In the genomic region with DNA sequence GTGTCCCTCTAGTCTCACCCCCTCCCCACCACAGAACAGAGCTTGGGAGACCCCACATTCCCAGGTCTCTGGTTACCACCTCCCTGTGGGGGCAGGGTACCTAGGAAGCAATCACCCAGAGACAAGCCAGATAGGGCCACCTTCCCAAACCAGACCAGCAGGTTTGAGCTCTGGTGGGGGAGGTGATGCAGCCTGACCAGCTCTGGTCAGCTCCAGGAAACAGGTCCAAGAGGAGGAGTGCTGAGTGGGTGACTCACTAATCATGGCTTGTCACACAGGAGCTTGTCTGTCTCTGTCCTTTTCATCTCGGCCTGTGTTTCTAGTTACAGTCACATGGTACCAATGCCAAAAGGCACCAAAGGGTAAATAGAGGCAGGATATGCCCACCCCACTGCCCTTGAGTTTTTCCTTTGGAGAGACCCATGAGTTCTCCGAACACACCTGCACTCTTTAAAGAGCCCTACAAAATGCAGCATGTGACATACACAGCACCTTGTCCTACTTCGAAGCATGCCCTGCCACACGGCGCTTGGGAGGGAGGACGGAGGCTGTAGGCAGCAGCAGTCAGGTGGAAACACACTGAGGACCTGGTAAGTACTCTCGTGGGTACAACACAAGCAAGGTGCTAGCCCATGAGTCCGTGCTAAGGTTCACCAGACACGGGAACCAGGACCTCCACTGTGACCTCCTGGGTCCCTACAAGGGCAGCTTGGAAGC, we compare ENCODE assay signal across 9 mouse cellular contexts. TPM values are rescaled to one million over a fixed set of nuclear protein-coding genes. Genes with fewer than 3 reads are reported as not detected.
DNase-seq lines count a peak whose midpoint lies in the region; ATAC-seq lines count a peak whose summit lies in the region.
"Had no signal": no experiment of that assay in that cellular context is flagged by ENCODE, and none has a peak within 500 bp of the region (broad histone marks: within the 10 kb centered on the region; RNA-seq: fewer than 3 reads in every experiment).

No protein-coding gene starts in this region.

- H3K9ac ChIP-seq in heart, embryonic 12.5 days: 0 out of 2 replicates have a peak overlapping the region, but pooled peaks have one; percentile 50

- H3K27me3 ChIP-seq in heart, embryonic 12.5 days (replicated peaks): no peaks in the 10 kb centered on the region

- intact Hi-C loops in heart, postnatal 36 days (cut with DNase I): no loop called here

- peak overlapping the region; percentile 78 for H3K27ac ChIP-seq in heart, embryonic 12.5 days (ENCODE audit: poor library complexity, severe bottlenecking)

- no peak for ATAC-seq in heart, embryonic 12.5 days (ENCODE audit: insufficient number of reproducible peaks, low FRiP score)
- ATAC-seq in erythroblast, adult 5-6 weeks (replicated peaks; ENCODE audit: low FRiP score, poor library complexity, severe bottlenecking): no peak

- H3K4me2 ChIP-seq in heart, embryonic 12.5 days: peak overlapping the region; percentile 8; the same call in 1 of the 2 replicates

- H3K4me3 ChIP-seq in heart, embryonic 12.5 days: no peak overlapping the region

- DNase-seq in heart, postnatal 36 days: no peak
- peak; percentile 50 for DNase-seq in NIH3T3 (ENCODE audit: low read depth)
- peak; percentile 80 for DNase-seq in kidney, adult 9 months
- DNase-seq in lung, postnatal 25 days (ENCODE audit: low spot score): peak; percentile 91
- DNase-seq in thymus, postnatal 10 days (ENCODE audit: low spot score in 2 of 2): no peak
- DNase-seq in layer of hippocampus, postnatal 14 days (ENCODE audit: low spot score in 2 of 2): no peak

- H3K4me1 ChIP-seq in heart, embryonic 12.5 days (replicated peaks): peaks cover 84% of the 10 kb centered on the region

- no peaks in the 10 kb centered on the region for H3K36me3 ChIP-seq in heart, embryonic 12.5 days

- WGBS in heart, embryonic 12.5 days: 70% methylated on average over 9 of the region's 9 CpGs

- no peaks in the 10 kb centered on the region for H3K9me3 ChIP-seq in heart, embryonic 12.5 days (replicated peaks)

RNA-seq across cellular contexts. Expression of gene Samd4b, which starts 20.0 kb away (rescaled TPM):
- polyA plus RNA-seq in heart, embryonic 12.5 days (2016; fragmentation: Nextera tagmentation; extraction: Ambion mirVana): 29.0 and 29.5 TPM in 2 replicates
- total RNA-seq in heart, postnatal 36 days (2021): 10 to 100 TPM; 20.5 to 24.5 TPM
- 10 to 100 TPM; 69.5 to 71.6 TPM for total RNA-seq in layer of hippocampus, postnatal 14 days (2021)
- total RNA-seq in erythroblast, adult 5-6 weeks (2015; ENCODE audit: low replicate concordance): 7.3 and 11.9 TPM in 2 replicates
- 3.1 and 4.8 TPM in 2 replicates for total RNA-seq in erythroblast, adult 5-6 weeks (2017; ENCODE audit: low replicate concordance)

RNA-seq across cellular contexts. Expression of gene Pak4, which starts 20.0 kb away (rescaled TPM):
- polyA plus RNA-seq in heart, embryonic 12.5 days (2016; fragmentation: Nextera tagmentation; extraction: Ambion mirVana): 32.7 TPM in 2 replicates
- 1 to 10 TPM; 7.3 to 7.4 TPM for total RNA-seq in heart, postnatal 36 days (2021)
- total RNA-seq in layer of hippocampus, postnatal 14 days (2021): 10 to 100 TPM; 11.6 to 14.6 TPM
- 3.1 and 3.5 TPM in 2 replicates for total RNA-seq in erythroblast, adult 5-6 weeks (2015; ENCODE audit: low replicate concordance)
- 2.0 and 6.4 TPM in 2 replicates for total RNA-seq in erythroblast, adult 5-6 weeks (2017; ENCODE audit: low replicate concordance)

RNA-seq across cellular contexts. Expression of gene Nccrp1, which starts 30.9 kb away (rescaled TPM):
- not detected in 2 replicates for polyA plus RNA-seq in heart, embryonic 12.5 days (2016; fragmentation: Nextera tagmentation; extraction: Ambion mirVana)
- total RNA-seq in heart, postnatal 36 days (2021): not detected
- total RNA-seq in layer of hippocampus, postnatal 14 days (2021): under 1 TPM; 0.33 to 0.62 TPM
- total RNA-seq in erythroblast, adult 5-6 weeks (2015; ENCODE audit: low replicate concordance): 0.84 TPM in 1 of 2 replicates, not detected in the other
- total RNA-seq in erythroblast, adult 5-6 weeks (2017; ENCODE audit: low replicate concordance): not detected in 2 replicates
- polyA plus RNA-seq: limb, embryonic 14.5 days had no signal

RNA-seq across cellular contexts. Expression of gene Sycn, which starts 37.3 kb away (rescaled TPM):
- not detected in 2 replicates for polyA plus RNA-seq in heart, embryonic 12.5 days (2016; fragmentation: Nextera tagmentation; extraction: Ambion mirVana)
- total RNA-seq in heart, postnatal 36 days (2021): not detected
- total RNA-seq in layer of hippocampus, postnatal 14 days (2021): not detected
- total RNA-seq in erythroblast, adult 5-6 weeks (2015; ENCODE audit: low replicate concordance): not detected in 2 replicates
- not detected in 2 replicates for total RNA-seq in erythroblast, adult 5-6 weeks (2017; ENCODE audit: low replicate concordance)

RNA-seq across cellular contexts. Expression of gene Acp7, which starts 53.1 kb away (rescaled TPM):
- not detected in 2 replicates for polyA plus RNA-seq in heart, embryonic 12.5 days (2016; fragmentation: Nextera tagmentation; extraction: Ambion mirVana)
- total RNA-seq in heart, postnatal 36 days (2021): not detected
- total RNA-seq in layer of hippocampus, postnatal 14 days (2021): 1 to 10 TPM; 1.0 to 1.9 TPM
- not detected in 2 replicates for total RNA-seq in erythroblast, adult 5-6 weeks (2015; ENCODE audit: low replicate concordance)
- not detected in 2 replicates for total RNA-seq in erythroblast, adult 5-6 weeks (2017; ENCODE audit: low replicate concordance)

Comparison
In these comparisons a context has a peak if more than half of its experiments do, and no peak if none do; other contexts are left out.
1. DNase-seq: peak in NIH3T3 (single experiment), kidney, adult 9 months (single experiment) and lung, postnatal 25 days (single experiment); none in heart, postnatal 36 days (0 of 2), thymus, postnatal 10 days (0 of 2) and layer of hippocampus, postnatal 14 days (0 of 2).